Mouse (Mus musculus) c-Kit-positive CD71-positive TER-119-negative erythroid progenitor cells, embryonic 14.5 days (primary cell): ENCODE results near the gene Nckap5l.

Experiments
- DNase-seq: peaks from one replicate; pipeline ENCODE4 v3.0.0-alpha.2; 2013; ENCODE audit warnings: low read depth

Gene Nckap5l

DNA sequence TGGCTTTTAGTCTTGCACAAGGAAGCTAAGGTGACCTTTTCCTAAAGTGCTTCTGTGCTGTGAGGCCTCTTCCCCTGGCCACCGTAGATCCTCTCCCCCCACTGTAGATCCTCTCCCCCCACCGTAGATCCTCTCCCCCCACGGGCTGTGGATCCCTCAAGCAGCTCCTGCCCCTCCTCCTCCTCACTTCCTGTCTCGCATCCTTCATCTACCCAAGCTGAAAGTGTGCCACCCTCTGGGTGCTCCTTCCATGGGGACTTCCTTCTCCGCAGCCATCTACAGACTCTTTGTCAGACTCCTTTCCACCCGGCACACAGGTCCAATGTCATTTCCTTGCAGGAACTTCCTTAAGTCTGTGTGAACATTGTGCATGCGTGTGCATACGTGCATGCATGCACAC, 27.2 kb downstream of the Nckap5l start:
- no peak for DNase-seq

DNA sequence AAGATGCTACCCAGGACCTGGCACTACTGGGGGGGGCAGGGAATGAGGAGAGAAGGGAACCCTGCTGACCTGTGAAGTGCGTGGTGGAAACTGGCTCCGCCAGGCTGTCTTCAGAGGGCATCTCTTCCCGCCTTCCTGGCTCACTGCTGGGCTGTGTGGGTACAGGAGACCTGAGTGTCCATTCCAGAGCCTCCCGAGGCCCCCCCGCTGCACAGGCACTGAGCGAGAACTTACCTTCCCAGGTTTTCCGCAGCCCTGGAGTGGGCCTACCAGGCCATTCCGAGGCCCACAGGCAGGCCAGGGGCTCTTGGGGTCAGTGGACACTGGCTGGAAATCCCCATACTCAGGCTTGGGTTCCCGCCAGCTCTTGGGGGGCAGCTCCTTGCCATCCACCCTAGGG, 33.7 kb downstream of the Nckap5l start:
- no peak for DNase-seq

- DNase-seq: no peak
These were observed 34.4 kb downstream of the Nckap5l start for GRCm38 (mm10) chr15:99423131-99423530.

DNA sequence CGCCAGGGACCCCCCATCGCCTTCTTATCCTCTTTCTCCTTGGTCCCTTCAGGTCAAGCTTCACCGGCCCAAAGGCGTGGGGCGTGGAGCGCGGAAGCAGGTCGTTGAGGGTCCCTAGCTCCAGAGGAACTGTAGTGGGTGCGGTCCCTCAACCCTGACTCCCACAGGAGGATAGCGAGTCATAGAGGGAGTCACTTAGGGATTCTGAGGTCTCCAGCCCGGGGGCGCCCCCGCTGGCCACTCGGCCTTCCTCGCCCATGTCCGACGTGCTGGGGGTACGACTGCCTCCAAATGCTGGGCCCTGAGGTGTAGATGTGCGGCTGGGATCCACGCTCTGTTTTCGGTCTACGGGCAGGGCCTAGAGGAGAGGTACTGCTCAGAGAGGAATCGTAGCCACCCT, 35.0 kb downstream of the Nckap5l start:
- no peak for DNase-seq

DNA sequence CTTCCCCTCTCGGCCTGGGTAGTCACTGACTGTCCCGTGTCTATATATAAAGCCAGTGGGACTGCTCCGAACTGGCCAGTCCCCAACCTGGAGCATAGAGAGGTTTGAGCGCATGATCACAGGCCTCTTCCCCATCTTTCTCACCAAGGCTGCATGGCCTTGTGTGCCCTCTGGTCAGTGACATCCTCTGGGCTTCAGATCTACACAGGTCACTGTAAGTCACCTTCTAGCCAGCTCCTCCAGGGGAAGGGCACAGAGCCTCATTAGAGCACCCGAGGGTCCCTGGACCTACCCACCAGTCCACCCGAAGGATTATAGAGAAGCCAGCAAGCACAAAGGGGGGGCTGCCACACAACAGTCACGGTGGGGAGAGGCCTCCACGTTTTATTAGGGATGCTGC, 35.9 kb downstream of the Nckap5l start:
- no peak for DNase-seq

DNA sequence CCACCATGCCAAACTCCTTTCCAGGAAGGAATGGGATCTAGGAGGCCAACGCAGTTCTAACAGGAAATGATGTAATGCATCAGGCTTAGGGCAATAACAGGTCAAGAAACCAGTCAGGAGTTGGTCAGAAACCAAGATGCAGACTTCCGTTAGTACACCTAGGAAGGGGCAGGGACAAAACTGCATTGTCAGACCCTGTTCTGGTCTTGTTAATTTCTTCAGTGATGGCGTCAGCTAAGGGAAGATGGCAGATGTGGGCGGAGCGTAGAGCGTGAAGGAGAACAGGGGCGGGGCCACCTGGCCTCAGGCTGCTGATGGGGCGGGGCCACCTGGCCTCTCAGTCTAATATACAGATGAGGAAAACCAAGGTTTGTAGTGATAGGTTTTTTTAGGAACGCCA, 36.4 kb downstream of the Nckap5l start:
- no peak for DNase-seq

DNA sequence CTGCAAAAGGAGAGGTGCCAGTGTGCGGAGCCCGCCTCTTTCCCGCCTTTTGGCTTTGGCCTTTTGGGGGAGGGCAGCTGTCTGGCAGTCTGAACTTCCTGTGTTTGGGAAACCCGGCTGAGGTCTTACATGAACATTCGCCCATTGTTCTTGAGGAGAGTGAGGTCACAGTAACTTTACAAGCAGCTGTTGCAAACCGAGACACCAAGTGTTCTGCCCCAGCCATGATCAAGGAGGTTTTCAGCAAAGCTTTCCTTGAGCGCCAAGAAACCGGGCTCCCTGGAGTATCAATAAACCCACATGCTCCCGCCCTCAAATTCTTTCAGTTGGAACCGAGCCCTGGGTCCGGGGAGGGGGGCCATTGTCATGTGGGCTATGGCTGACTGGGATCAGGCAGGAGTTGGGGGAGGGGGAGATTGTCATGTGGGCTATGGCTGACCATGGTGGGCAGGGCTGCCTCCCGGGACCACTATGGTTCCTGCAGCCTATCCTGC, 37.0 kb downstream of the Nckap5l start:
- DNase-seq: no peak

- no peak for DNase-seq
These were observed 37.4 kb downstream of the Nckap5l start for GRCm38 (mm10) chr15:99420101-99420500.

DNA sequence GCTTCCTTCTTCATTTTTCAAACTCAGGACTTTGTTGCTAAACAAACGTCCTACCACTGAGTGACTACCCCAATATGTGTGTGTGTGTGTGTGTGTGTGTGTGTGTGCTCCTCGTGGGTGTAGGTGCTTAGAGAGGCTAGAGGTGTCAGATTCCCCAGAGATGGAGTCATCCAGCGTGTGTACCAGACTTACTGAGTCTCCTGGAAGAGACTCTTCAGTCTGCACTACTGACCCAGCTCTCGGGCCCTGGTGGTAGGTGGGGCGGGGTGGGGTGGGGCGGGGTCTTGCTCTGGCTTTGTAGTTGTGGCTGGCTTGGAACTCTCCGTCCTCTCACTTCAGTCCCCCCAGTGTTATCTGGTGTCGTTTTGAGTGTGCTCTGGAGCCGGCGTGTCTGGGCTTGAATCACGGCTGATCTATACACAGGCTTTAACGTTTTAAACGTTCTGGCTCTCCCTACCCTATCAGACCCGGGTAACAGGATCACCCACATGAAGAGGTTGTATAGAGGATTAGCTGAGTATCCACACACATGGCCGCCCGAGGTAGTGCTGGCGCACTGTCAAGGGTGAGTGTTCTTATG, 39.8 kb downstream of the Nckap5l start:
- DNase-seq: no peak

DNA sequence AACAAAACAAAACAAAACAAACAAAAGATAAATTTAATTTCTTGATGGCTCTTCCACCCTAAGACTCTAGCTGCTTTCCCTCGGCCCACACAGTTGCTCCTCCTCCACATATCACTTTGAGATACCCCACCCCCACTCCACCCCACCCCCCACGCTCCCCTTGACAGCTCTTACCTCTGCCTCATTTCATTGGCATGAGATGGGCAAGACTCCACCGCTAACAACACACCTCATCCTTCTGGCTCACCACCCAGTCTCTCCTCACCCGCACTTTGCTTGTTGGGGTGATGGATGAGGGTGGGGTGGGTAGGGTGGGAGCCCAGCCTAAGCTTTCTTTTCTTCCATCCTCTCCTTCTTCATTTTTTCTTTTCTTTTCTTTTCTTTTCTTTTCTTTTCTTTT, 40.6 kb downstream of the Nckap5l start:
- DNase-seq: no peak

GRCm38 (mm10) chr15:99416348-99416882, 41.1 kb downstream of the Nckap5l start:
- peak; percentile 88 for DNase-seq

GRCm38 (mm10) chr15:99415793-99416192, 41.8 kb downstream of the Nckap5l start:
- DNase-seq: no peak

- no peak for DNase-seq
These were observed 45.8 kb downstream of the Nckap5l start for GRCm38 (mm10) chr15:99411747-99412146.

DNA sequence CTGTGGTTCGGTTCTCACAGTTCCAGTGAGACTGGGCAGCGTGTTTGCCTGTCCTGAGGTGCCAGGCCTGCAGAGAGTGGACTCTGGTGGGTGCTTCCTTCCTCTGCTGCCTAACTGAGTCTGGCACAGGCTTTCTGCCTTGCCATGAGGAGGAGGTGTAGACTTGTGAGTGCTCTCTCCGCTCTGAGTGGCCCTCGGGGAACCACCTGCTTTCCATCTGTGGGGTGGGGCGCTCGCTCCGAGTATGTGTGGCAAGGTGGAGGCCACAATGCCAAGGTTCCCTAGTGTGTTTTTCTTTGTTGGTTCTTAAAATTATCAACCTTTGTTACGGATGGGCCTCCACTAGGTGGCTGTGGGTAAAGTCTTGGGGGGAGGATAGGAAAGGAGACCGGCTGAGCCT, 48.7 kb downstream of the Nckap5l start:
- no peak for DNase-seq

DNA sequence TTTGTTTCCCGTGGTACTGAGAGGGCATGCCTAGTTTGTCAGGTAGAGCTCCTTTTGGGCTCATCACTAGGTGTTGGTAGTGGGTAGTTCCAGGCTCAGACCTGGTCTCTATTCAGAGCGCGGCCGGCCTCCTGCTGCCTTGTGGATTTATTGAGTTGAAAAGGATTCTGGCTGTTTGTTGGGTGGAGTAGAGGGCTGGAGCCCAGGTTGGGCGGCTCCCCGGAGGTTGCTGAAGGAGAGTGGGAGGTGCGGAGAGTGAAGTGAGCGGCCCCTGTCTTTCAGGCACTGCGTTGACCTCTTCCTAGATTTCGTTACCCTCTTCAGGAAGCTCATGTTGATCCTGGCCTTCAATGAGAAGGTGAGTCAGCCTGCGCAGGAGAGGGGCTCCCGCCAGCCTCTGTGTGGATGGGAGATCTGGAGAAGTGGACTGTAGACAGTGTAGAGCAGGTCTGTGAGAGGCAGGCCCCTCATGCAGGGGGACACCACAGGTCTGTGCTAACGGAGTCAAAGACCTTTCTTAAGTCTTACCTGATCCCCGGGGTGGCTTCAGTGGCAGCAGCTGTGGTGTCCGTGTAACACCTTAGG, 50.5 kb downstream of the Nckap5l start:
- no peak for DNase-seq

DNA sequence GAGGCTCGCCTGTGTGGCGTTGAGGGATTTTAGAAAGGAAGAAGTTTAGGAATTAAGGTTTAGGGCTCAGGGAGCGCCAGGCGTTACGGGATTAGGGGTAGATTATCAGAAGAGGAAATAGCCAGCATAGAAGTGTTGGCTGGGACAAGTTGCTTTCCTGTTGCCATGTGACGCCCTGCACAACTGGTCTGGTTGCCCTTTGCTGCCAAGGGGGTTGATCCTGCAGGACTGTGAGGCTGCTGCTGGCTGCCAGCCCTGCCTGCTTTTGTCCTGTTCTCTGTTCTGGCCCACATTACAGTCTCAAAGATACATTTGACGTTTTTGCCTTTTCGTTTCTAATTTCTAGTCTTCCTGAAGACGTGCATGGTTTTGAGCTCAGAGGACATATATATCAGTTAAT, 52.4 kb downstream of the Nckap5l start:
- no peak for DNase-seq

DNA sequence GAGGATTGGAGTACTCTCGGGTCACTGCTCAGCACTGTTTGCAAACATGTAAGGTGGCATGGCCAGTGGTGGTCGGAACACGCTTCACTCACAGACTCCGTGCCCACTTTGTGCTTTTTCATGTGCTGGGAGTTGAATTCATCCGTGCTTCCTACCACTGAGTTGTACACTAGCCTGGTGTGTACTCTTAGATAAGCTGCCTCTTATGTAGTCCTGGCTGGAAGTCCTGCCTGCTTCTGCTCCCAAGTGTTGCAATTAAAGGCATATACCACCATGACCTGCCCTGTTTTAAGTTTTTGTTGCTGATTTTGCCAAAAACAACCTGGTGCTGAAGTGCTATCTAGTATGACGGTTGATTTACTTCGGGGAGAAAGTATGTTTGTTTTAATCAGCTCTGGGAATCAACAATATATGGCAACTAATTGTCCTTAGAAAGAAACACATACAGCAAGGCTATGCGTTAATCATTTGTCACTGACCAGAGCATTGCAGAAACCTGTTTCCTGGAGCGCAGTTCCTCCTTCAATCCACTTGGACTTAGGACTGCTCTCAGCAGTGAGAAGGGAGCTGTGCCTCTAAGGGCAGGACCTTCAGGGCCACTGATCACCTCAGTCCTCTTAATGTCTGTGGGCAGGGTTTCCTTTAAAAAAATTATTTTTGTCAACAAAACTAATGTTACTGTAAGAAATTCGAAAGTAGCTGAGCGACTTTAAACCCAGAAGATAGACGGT, 54.2 kb downstream of the Nckap5l start:
- no peak for DNase-seq

DNA sequence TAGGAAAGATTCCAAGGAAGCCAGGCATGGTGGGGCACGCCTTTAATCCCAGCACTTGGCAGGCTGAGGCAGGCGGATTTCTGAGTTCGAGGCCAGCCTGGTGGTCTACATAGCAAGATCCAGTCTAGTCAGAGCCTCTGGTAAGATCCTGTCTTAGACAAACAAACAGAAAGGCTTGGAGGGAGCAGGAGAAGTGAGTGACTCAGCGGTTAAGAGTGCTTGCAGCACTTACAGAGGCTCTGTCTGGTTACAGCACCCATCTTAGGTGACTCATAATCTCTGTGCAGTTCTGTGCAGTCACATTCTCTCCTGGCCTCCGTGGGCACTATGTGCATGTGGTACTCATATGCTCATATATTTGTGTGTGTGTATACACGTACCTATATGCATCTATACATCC, 56.9 kb downstream of the Nckap5l start:
- no peak for DNase-seq

DNA sequence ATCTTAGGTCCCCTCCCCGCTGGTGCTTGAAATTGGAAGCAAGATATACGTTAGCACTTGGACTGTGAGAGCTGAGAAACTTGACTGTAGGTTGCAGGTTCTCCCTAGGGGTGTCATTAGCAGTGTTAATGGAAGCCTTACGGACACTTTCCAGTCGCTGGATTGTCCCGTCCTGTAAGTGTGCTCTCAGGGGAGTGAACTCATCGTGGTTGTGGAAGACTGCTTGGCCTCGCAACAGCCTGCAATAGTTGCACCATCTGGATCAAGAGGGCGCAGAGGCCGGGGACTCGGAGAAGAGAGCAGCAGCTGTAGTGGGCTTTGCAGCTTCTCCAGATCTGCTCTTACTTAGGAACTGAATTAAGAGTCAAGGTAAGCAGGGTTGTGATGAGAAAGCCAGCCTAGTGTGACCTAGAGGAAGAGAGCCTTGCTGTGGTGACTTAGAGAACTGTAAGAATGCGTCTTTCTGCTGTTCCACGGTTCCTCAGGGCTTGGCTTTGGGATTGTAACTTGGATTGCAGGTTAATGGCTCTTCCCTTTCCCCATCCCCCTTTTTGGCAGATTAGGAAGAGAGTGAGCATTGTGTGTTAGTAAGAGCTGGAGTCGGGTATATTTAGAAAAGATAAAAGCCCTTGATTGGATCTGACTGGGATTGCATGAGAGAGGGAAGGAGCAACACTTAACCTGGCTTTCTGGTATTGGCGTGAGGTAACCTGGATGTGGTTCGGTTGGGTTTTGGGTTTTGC, 57.9 kb downstream of the Nckap5l start:
- DNase-seq: no peak

DNA sequence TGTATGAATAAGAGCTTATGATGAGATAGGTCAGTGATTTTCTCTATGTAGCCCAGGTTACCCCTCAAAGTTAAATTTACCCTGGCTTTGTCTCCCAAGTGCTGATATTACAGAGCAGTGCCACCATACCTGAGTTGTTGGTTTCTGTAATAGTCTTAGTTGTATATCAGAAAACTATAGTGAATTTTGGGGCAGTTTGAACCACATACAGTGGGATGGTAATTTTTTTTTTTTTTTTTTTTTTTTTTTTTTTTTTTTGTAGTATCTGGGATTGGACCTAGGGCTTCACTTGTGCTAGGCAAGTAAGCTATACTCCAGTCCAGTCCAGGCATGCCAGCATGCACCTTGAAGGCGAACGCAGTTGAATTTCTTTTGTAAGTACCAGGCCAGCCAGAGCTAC, 59.9 kb downstream of the Nckap5l start:
- no peak for DNase-seq

GRCm38 (mm10) chr15:99396875-99397274, 60.7 kb downstream of the Nckap5l start:
- no peak for DNase-seq

DNA sequence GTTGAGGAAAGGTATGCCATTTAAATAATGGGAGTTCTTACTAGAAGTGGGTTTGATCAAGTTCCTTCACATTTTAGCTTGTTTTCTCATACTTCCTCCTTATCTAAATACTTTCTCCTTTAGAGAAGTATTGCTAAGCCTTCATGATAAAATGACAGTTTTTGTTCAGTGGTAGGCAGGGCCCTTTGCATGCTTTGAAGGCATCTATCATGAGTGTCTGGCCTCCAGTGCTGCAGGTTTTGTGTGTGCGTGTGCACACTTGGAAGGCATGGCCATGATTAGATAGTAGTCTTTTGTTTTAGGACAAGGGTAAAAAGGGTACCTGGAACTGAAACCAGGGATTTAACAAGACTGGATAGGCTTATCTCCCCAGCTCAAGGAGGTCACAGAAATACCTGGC, 61.1 kb downstream of the Nckap5l start:
- DNase-seq: no peak
